ENCODE assay signal across 24 mouse cellular contexts in genomic region chr16:59587816-59588215, GRCm38 (mm10). TPM values are rescaled to one million over a fixed set of nuclear protein-coding genes. Genes with fewer than 3 reads are reported as not detected.
DNase-seq lines count a peak whose midpoint lies in the region; ATAC-seq and TF ChIP-seq lines count a peak whose summit lies in the region.
"Had no signal": no experiment of that assay in that cellular context is flagged by ENCODE, and none has a peak within 500 bp of the region (broad histone marks: within the 10 kb centered on the region; RNA-seq: fewer than 3 reads in every experiment).

No protein-coding gene starts in this region.

- H3K4me1 ChIP-seq in heart, embryonic 13.5 days, result peaks cover 79% of the 10 kb centered on the region
- H3K4me1 ChIP-seq in midbrain, embryonic 11.5 days (ENCODE audit: control insufficient read depth, insufficient read depth, low read length), result no peaks in the 10 kb centered on the region
- H3K4me1 ChIP-seq in midbrain, postnatal 0 days (ENCODE audit: insufficient read depth, low read length), result no peaks in the 10 kb centered on the region
- H3K4me1 ChIP-seq in intestine, postnatal 0 days (replicated peaks; ENCODE audit: control insufficient read depth, insufficient read depth, low read length), result no peaks in the 10 kb centered on the region
- H3K4me1 ChIP-seq: liver, embryonic 13.5 days; midbrain, embryonic 13.5 days had no signal

- H3K4me3 ChIP-seq in heart, embryonic 13.5 days, result peak overlapping the region; percentile 20
- no peak overlapping the region for H3K4me3 ChIP-seq in midbrain, embryonic 11.5 days (ENCODE audit: low read depth, low read length)
- no peak overlapping the region for H3K4me3 ChIP-seq in midbrain, postnatal 0 days (ENCODE audit: low read depth, low read length)
- H3K4me3 ChIP-seq in intestine, postnatal 0 days (ENCODE audit: low read depth, low read length), result no peak overlapping the region
- H3K4me3 ChIP-seq: forebrain, embryonic 10.5 days; hindbrain, embryonic 12.5 days; liver, embryonic 13.5 days; lung, embryonic 15.5 days; midbrain, embryonic 13.5 days had no signal

- intact Hi-C loops in heart, postnatal 25 days (cut with DNase I), result loop anchor here (2.0 kb wide), 1 partner anchor 17 kb away; no protein-coding TSS in a partner anchor

- WGBS in heart, embryonic 13.5 days, result 25% methylated on average over 10 of the region's 10 CpGs
- 91% methylated on average over 10 of the region's 10 CpGs for WGBS in midbrain, embryonic 11.5 days
- 87% methylated on average over 10 of the region's 10 CpGs for WGBS in midbrain, postnatal 0 days
- WGBS in intestine, postnatal 0 days, result 63% methylated on average over 10 of the region's 10 CpGs

- H3K9ac ChIP-seq in heart, embryonic 13.5 days, result peak overlapping the region; percentile 70
- no peak overlapping the region for H3K9ac ChIP-seq in midbrain, embryonic 11.5 days (ENCODE audit: low read length)
- no peak overlapping the region for H3K9ac ChIP-seq in midbrain, postnatal 0 days (replicated peaks; ENCODE audit: low read length, poor library complexity, severe bottlenecking)
- H3K9ac ChIP-seq in intestine, postnatal 0 days (ENCODE audit: low read depth, low read length), result no peak overlapping the region
- H3K9ac ChIP-seq: hindbrain, embryonic 12.5 days; liver, embryonic 13.5 days; lung, embryonic 15.5 days; midbrain, embryonic 13.5 days had no signal

- ATAC-seq in heart, embryonic 13.5 days (ENCODE audit: extremely low read depth, insufficient number of reproducible peaks, low FRiP score, low TSS enrichment), result peak; percentile 47
- no peak for ATAC-seq in midbrain, embryonic 11.5 days (ENCODE audit: low FRiP score)
- ATAC-seq in midbrain, postnatal 0 days (ENCODE audit: low FRiP score), result no peak
- 0 out of 2 replicates have a peak, but pooled peaks have one; percentile 25 for ATAC-seq in intestine, postnatal 0 days
- no peak for ATAC-seq in megakaryocyte, adult 5-6 weeks (ENCODE audit: poor library complexity, severe bottlenecking)
- ATAC-seq: forebrain, embryonic 16.5 days had no signal

- no peak for DNase-seq in heart, postnatal 25 days (ENCODE audit: low spot score)
- peak; percentile 51 for DNase-seq in midbrain, embryonic 11.5 days (ENCODE audit: low spot score, missing footprints)
- no peak for DNase-seq in midbrain, postnatal 0 days (ENCODE audit: low spot score)
- no peak for DNase-seq in kidney, postnatal 14 days
- DNase-seq: adrenal gland, postnatal 10 days; cerebellum, adult 18-20 months; cerebellum, postnatal 14 days; gastrocnemius, postnatal 10 days; kidney, postnatal 36 days; layer of hippocampus, postnatal 36 days; liver, embryonic 13.5 days; retina, postnatal 1 day; right cerebral cortex, postnatal 25 days; spleen, adult 18-20 months; thymus, postnatal 25 days had no signal

- TF ChIP-seq CTCF in midbrain, postnatal 0 days (IDR thresholded peaks at IDR 0.05), result no peak
- TF ChIP-seq CTCF in intestine, postnatal 0 days (IDR thresholded peaks at IDR 0.05; ENCODE audit: low read depth), result no peak

- H3K9me3 ChIP-seq in heart, embryonic 13.5 days, result no peaks in the 10 kb centered on the region
- H3K9me3 ChIP-seq in midbrain, embryonic 11.5 days (ENCODE audit: control insufficient read depth, low read length), result no peaks in the 10 kb centered on the region
- H3K9me3 ChIP-seq in midbrain, postnatal 0 days (ENCODE audit: low read length), result no peaks in the 10 kb centered on the region
- no peaks in the 10 kb centered on the region for H3K9me3 ChIP-seq in intestine, postnatal 0 days (ENCODE audit: control insufficient read depth)
- H3K9me3 ChIP-seq: forebrain, embryonic 10.5 days; hindbrain, embryonic 12.5 days; lung, embryonic 15.5 days; midbrain, embryonic 13.5 days had no signal

- no peaks in the 10 kb centered on the region for H3K36me3 ChIP-seq in heart, embryonic 13.5 days
- no peaks in the 10 kb centered on the region for H3K36me3 ChIP-seq in midbrain, embryonic 11.5 days (ENCODE audit: control insufficient read depth, insufficient read depth, low read length)
- no peaks in the 10 kb centered on the region for H3K36me3 ChIP-seq in midbrain, postnatal 0 days (ENCODE audit: insufficient read depth, low read length)
- no peaks in the 10 kb centered on the region for H3K36me3 ChIP-seq in intestine, postnatal 0 days (ENCODE audit: control insufficient read depth, insufficient read depth)
- H3K36me3 ChIP-seq: forebrain, embryonic 10.5 days; hindbrain, embryonic 12.5 days; liver, embryonic 13.5 days; lung, embryonic 15.5 days; midbrain, embryonic 13.5 days had no signal

- peak overlapping the region; percentile 53 for H3K4me2 ChIP-seq in heart, embryonic 13.5 days
- H3K4me2 ChIP-seq in midbrain, embryonic 11.5 days, result no peak overlapping the region
- no peak overlapping the region for H3K4me2 ChIP-seq in midbrain, postnatal 0 days (ENCODE audit: low read depth, low read length, poor library complexity, severe bottlenecking)
- H3K4me2 ChIP-seq in intestine, postnatal 0 days (replicated peaks; ENCODE audit: low read depth), result no peak overlapping the region
- H3K4me2 ChIP-seq: hindbrain, embryonic 12.5 days; liver, embryonic 13.5 days; lung, embryonic 15.5 days; midbrain, embryonic 13.5 days had no signal

- no peaks in the 10 kb centered on the region for H3K27me3 ChIP-seq in heart, embryonic 13.5 days (replicated peaks)
- H3K27me3 ChIP-seq in midbrain, embryonic 11.5 days (ENCODE audit: control insufficient read depth, insufficient read depth, low read length), result no peaks in the 10 kb centered on the region
- no peaks in the 10 kb centered on the region for H3K27me3 ChIP-seq in midbrain, postnatal 0 days (ENCODE audit: insufficient read depth, low read length)
- no peaks in the 10 kb centered on the region for H3K27me3 ChIP-seq in intestine, postnatal 0 days (replicated peaks; ENCODE audit: control insufficient read depth, insufficient read depth, low read length)
- H3K27me3 ChIP-seq: hindbrain, embryonic 12.5 days; liver, embryonic 13.5 days; lung, embryonic 15.5 days; midbrain, embryonic 13.5 days had no signal

- H3K27ac ChIP-seq in heart, embryonic 13.5 days (replicated peaks), result peak overlapping the region; percentile 93
- no peak overlapping the region for H3K27ac ChIP-seq in midbrain, embryonic 11.5 days (ENCODE audit: low read depth, low read length)
- H3K27ac ChIP-seq in midbrain, postnatal 0 days (ENCODE audit: low read depth, low read length), result no peak overlapping the region
- no peak overlapping the region for H3K27ac ChIP-seq in intestine, postnatal 0 days (ENCODE audit: low read depth, low read length)
- H3K27ac ChIP-seq: forebrain, embryonic 10.5 days; hindbrain, embryonic 12.5 days; liver, embryonic 13.5 days; lung, embryonic 15.5 days; midbrain, embryonic 13.5 days had no signal

RNA-seq across cellular contexts. Expression of gene Crybg3, which starts 13.0 kb away (rescaled TPM):
- 10.3 and 12.3 TPM in 2 replicates for polyA plus RNA-seq in heart, embryonic 13.5 days (2015; fragmentation: Nextera tagmentation; extraction: Ambion mirVana)
- total RNA-seq in heart, postnatal 25 days (2021), result 10 to 100 TPM; 69.3 to 76.9 TPM
- 6.2 and 6.5 TPM in 2 replicates for polyA plus RNA-seq in midbrain, embryonic 11.5 days (2014; fragmentation: Nextera tagmentation; extraction: Ambion mirVana)
- total RNA-seq in midbrain, postnatal 0 days (2014; rRNA removed), result 3.3 and 4.0 TPM in 2 replicates
- polyA plus RNA-seq in midbrain, postnatal 0 days (2015; fragmentation: Nextera tagmentation; extraction: Ambion mirVana), result 0.69 and 1.1 TPM in 2 replicates
- 3.1 and 3.2 TPM in 2 replicates for polyA plus RNA-seq in intestine, postnatal 0 days (2015; fragmentation: Nextera tagmentation; extraction: Ambion mirVana)
- total RNA-seq in megakaryocyte, adult 5-6 weeks (2015), result 29.8 and 43.1 TPM in 2 replicates
- total RNA-seq in megakaryocyte, adult 5-6 weeks (2017), result 56.3 and 59.4 TPM in 2 replicates

RNA-seq across cellular contexts. Expression of gene Arl6, which starts 51.4 kb away (rescaled TPM):
- 18.5 and 21.3 TPM in 2 replicates for polyA plus RNA-seq in heart, embryonic 13.5 days (2015; fragmentation: Nextera tagmentation; extraction: Ambion mirVana)
- total RNA-seq in heart, postnatal 25 days (2021), result 1 to 10 TPM; 4.5 to 5.1 TPM
- 56.7 and 62.0 TPM in 2 replicates for polyA plus RNA-seq in midbrain, embryonic 11.5 days (2014; fragmentation: Nextera tagmentation; extraction: Ambion mirVana)
- total RNA-seq in midbrain, postnatal 0 days (2014; rRNA removed), result 29.2 and 30.7 TPM in 2 replicates
- 62.0 and 63.1 TPM in 2 replicates for polyA plus RNA-seq in midbrain, postnatal 0 days (2015; fragmentation: Nextera tagmentation; extraction: Ambion mirVana)
- 9.9 and 10.0 TPM in 2 replicates for polyA plus RNA-seq in intestine, postnatal 0 days (2015; fragmentation: Nextera tagmentation; extraction: Ambion mirVana)
- total RNA-seq in megakaryocyte, adult 5-6 weeks (2015), result 2.1 and 3.2 TPM in 2 replicates
- 2.9 and 6.7 TPM in 2 replicates for total RNA-seq in megakaryocyte, adult 5-6 weeks (2017)
- total RNA-seq: MEL had no signal

Comparison
In these comparisons a context has a peak if more than half of its experiments do, and no peak if none do; other contexts are left out.
1. ATAC-seq: peak in heart, embryonic 13.5 days (single experiment) and intestine, postnatal 0 days (single experiment); none in midbrain, embryonic 11.5 days (single experiment), midbrain, postnatal 0 days (single experiment) and megakaryocyte, adult 5-6 weeks (single experiment).